Mouse (Mus musculus) G1E (cell line): Measurements from ENCODE around the gene Rbbp4. TPM values are rescaled to one million over a fixed set of nuclear protein-coding genes. Genes with fewer than 3 reads are reported as not detected.
A peak's percentile ranks its signal among the peaks of the same experiment; 100 is the strongest.

ENCODE experiments used
- ATAC-seq: 2 replicates; pipeline ENCODE4 v1.8.0; 2016; ENCODE audit warnings: mild to moderate bottlenecking; ENCODE audit not compliant: insufficient number of reproducible peaks, poor library complexity, low FRiP score, severe bottlenecking; ENCODE audit errors: extremely low read depth
- DNase-seq: peaks from one replicate; pipeline ENCODE4 v3.0.0; 2012; ENCODE audit warnings: low spot score
- H3K27me3 ChIP-seq: 2 replicates; pipeline ENCODE4 v1.6.1; 2012; ENCODE audit warnings: mild to moderate bottlenecking, low read length, inconsistent platforms; ENCODE audit not compliant: insufficient read depth
- H3K36me3 ChIP-seq: replicated peaks from 2 replicates; pipeline ENCODE3; 2012; ENCODE audit warnings: mild to moderate bottlenecking, inconsistent platforms
- H3K4me1 ChIP-seq: 2 replicates; pipeline ENCODE4 v1.6.1; 2012; ENCODE audit warnings: low read depth, low read length, inconsistent platforms, mixed read lengths; ENCODE audit not compliant: insufficient read depth
- H3K4me3 ChIP-seq: 2 replicates; pipeline ENCODE4 v1.5.1; 2012; ENCODE audit warnings: low read depth, mild to moderate bottlenecking, inconsistent platforms, low read length, moderate library complexity, mixed read lengths
- H3K9me3 ChIP-seq: replicated peaks from 2 replicates; pipeline ENCODE4 v1.6.1; 2012; ENCODE audit warnings: inconsistent platforms
- CTCF ChIP-seq: IDR thresholded peaks from 2 replicates; pipeline ENCODE4 v1.5.1; 2012; ENCODE audit warnings: low read depth, low read length, inconsistent platforms, mixed read lengths
- GATA1 ChIP-seq: IDR thresholded peaks from 2 replicates; pipeline ENCODE4 v1.6.1; 2012; ENCODE audit warnings: borderline replicate concordance, low read length, inconsistent platforms, mixed read lengths
- GATA2 ChIP-seq: IDR thresholded peaks from 2 replicates; pipeline ENCODE4 v1.6.1; 2012; ENCODE audit warnings: low read depth, low read length, inconsistent platforms, borderline replicate concordance
- POLR2AphosphoS5 ChIP-seq: IDR thresholded peaks from 2 replicates; pipeline ENCODE4 v1.6.1; 2012; ENCODE audit warnings: low read depth, low read length, inconsistent platforms; ENCODE audit not compliant: insufficient replicate concordance
- TAL1 ChIP-seq: conservative IDR thresholded peaks from 2 replicates; pipeline ENCODE4 v1.6.1; 2012; ENCODE audit warnings: low read depth, low read length, inconsistent platforms, mixed read lengths
- polyA plus RNA-seq: library from polyadenylated mRNA; stranded (reverse); fragments of >175 nt; gene quantifications from 2 replicates; pipeline ENCODE4 v1.2.3, GENCODE M21; 2012
- total RNA-seq, 2 experiments: library from RNA; stranded (forward) in 1 of 2; stranded (reverse) in 1 of 2; fragments of 200-1000 nt in 1 of 2; fragments of >200 nt in 1 of 2; fragmentation: Nextera tagmentation in 1 of 2; gene quantifications; 2 replicates each; pipeline ENCODE4 v1.2.3; 2014 to 2017

Gene Rbbp4
- total and polyA plus RNA-seq, 3 experiments, result 74.1 to 223 (median 127) TPM

GRCm38 (mm10) chr4:129357613-129358163, 22.5 kb upstream of the Rbbp4 start:
- no peak for ATAC-seq

DNA sequence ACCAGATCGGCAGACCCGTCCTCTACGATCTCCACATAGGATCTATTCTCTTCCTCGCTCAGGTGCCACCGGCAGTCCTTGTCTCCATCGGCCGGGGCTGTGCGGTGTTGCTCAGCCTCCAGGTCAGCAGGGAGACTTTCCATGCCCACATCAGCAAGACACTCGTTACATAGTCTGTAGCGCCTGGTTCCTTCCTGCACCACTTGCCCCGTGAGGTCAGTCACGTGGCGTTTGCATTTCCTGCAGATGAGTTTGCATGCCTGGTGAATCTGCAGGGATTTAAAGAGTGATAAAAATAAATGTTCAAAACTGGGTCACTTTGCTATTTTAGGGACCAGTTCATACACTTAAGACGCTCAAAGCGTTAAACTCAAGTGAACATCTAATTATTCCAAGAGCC, 19.1 kb upstream of the Rbbp4 start:
- Histone ChIP-seq H3K4me1 (peaks cover 3% of the 10 kb centered on the region; the same call in 1 of the 2 replicates), H3K4me3 (no peak overlapping the region), H3K27me3 (peaks cover 8% of the 10 kb centered on the region; the same call in 1 of the 2 replicates), H3K36me3 (peaks cover 3% of the 10 kb centered on the region), H3K9me3 (no peaks in the 10 kb centered on the region)
- DNase-seq, result no peak
- TF ChIP-seq GATA2 (no peak), GATA1 (no peak), TAL1 (no peak), CTCF (no peak), POLR2AphosphoS5 (no peak)
- ATAC-seq, result no peak

More at GRCm38 (mm10) chr4:129357613-129358163, 22.5 kb upstream of the Rbbp4 start:
- no peaks in the 10 kb centered on the region for H3K36me3 ChIP-seq
- no peak for TF ChIP-seq GATA2
- TF ChIP-seq CTCF, result no peak
- no peak for TF ChIP-seq GATA1
- no peak for TF ChIP-seq POLR2AphosphoS5
- no peak for TF ChIP-seq TAL1
- H3K4me3 ChIP-seq, result no peak overlapping the region
- H3K9me3 ChIP-seq, result no peaks in the 10 kb centered on the region
- peaks cover 6% of the 10 kb centered on the region; the same call in 1 of the 2 replicates for H3K4me1 ChIP-seq
- no peak for DNase-seq
- H3K27me3 ChIP-seq, result peaks cover 18% of the 10 kb centered on the region; the same call in 1 of the 2 replicates

- peaks cover 8% of the 10 kb centered on the region; the same call in 1 of the 2 replicates for H3K27me3 ChIP-seq
- H3K4me3 ChIP-seq, result no peak overlapping the region
- H3K4me1 ChIP-seq, result peaks cover 3% of the 10 kb centered on the region; the same call in 1 of the 2 replicates
- H3K36me3 ChIP-seq, result peaks cover 5% of the 10 kb centered on the region
- H3K9me3 ChIP-seq, result no peaks in the 10 kb centered on the region
- ATAC-seq (no peak), DNase-seq (no peak)
- TF ChIP-seq GATA2 (no peak), TAL1 (no peak)
Measured at GRCm38 (mm10) chr4:129353176-129353575, 18.0 kb upstream of the Rbbp4 start.

- H3K9me3 ChIP-seq, result no peaks in the 10 kb centered on the region
- peaks cover 14% of the 10 kb centered on the region for H3K36me3 ChIP-seq
- peaks cover under 1% of the 10 kb centered on the region; the same call in 1 of the 2 replicates for H3K4me1 ChIP-seq
- peaks cover 4% of the 10 kb centered on the region; the same call in 1 of the 2 replicates for H3K27me3 ChIP-seq
- TF ChIP-seq CTCF, result no peak
- no peak for TF ChIP-seq TAL1
- TF ChIP-seq GATA1, result no peak
- no peak for TF ChIP-seq GATA2
- TF ChIP-seq POLR2AphosphoS5, result no peak
- ATAC-seq (no peak), DNase-seq (no peak)
- H3K4me3 ChIP-seq, result no peak overlapping the region
Measured at GRCm38 (mm10) chr4:129351111-129351510, 15.9 kb upstream of the Rbbp4 start.

GRCm38 (mm10) chr4:129350644-129351043, 15.5 kb upstream of the Rbbp4 start:
- peaks cover 17% of the 10 kb centered on the region for H3K36me3 ChIP-seq
- DNase-seq (no peak), ATAC-seq (no peak)
- H3K4me3 ChIP-seq, result no peak overlapping the region
- TF ChIP-seq TAL1 (no peak), CTCF (peak; percentile 83)
- H3K27me3 ChIP-seq, result peaks cover 4% of the 10 kb centered on the region; the same call in 1 of the 2 replicates
- no peaks in the 10 kb centered on the region; the same call in 1 of the 2 replicates for H3K4me1 ChIP-seq
- no peaks in the 10 kb centered on the region for H3K9me3 ChIP-seq

DNA sequence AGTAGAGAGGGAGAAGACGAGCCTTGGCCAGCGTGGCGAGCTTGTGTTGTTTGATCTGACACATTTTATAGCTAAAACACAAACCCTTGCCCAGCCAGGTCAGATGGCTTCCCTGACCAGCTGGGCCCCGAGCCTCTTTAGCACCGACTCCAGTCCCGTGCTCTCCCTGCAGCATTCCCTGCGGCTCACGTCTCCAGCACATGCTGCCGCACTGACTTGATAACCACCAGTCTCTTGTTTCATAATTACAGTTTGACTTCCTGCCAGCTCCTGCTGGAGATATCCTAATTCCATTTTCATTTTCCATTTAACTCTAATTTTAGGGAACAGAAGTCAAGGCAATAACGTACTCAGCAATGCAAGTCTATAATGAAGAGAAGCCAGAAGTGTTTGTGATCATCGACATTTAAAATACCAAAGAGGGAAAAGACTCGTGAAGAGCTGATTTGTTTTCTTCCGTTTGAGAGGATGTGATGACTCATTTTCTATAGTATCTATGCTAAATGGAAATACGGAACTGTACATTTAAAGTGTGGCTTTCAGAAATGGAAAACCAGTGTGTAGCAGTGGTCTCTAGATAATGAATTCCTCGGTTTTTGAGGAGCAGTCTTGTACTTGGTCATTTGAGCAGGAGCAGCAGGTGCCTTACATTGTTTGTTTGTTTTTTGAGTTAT, 11.4 kb upstream of the Rbbp4 start:
- Histone ChIP-seq H3K36me3 (peaks cover 49% of the 10 kb centered on the region), H3K27me3 (no peaks in the 10 kb centered on the region), H3K4me1 (no peaks in the 10 kb centered on the region), H3K4me3 (no peak overlapping the region), H3K9me3 (no peaks in the 10 kb centered on the region)
- no peak for DNase-seq
- no peak for ATAC-seq
- TF ChIP-seq POLR2AphosphoS5 (no peak), TAL1 (no peak), GATA2 (no peak), CTCF (no peak), GATA1 (no peak)
